Mouse (Mus musculus) myocyte (in vitro differentiated cells): ENCODE data around the gene Ldlr. TPM values are rescaled to one million over a fixed set of nuclear protein-coding genes. Genes with fewer than 3 reads are reported as not detected.

Experiments
- H3K27me3 ChIP-seq: one replicate; pipeline ENCODE4 v1.6.1; 2011; ENCODE audit not compliant: control insufficient read depth, insufficient read depth, insufficient read length
- H3K36me3 ChIP-seq: one replicate; pipeline ENCODE4 v1.6.1; 2011; ENCODE audit not compliant: control insufficient read depth, insufficient read depth
- H3K4me2 ChIP-seq: one replicate; pipeline ENCODE4 v1.6.1; 2011; ENCODE audit warnings: low read depth, control low read depth
- H3K4me3 ChIP-seq: one replicate; pipeline ENCODE4 v1.5.1; 2011; ENCODE audit warnings: mild to moderate bottlenecking, control low read depth, moderate library complexity
- H3K79me2 ChIP-seq: one replicate; pipeline ENCODE4 v1.6.1; 2011; ENCODE audit not compliant: control insufficient read depth, insufficient read depth
- H3ac ChIP-seq: one replicate; pipeline ENCODE4 v1.6.1; 2011; ENCODE audit not compliant: control insufficient read depth, insufficient read length
- CEBPB ChIP-seq: IDR thresholded peaks from 2 replicates; pipeline ENCODE4 v1.6.1; 2011; ENCODE audit warnings: mild to moderate bottlenecking, moderate library complexity; ENCODE audit not compliant: poor library complexity, insufficient read depth, severe bottlenecking
- E2F4 ChIP-seq: IDR thresholded peaks from one replicate; pipeline ENCODE4 v1.6.1; 2011; ENCODE audit warnings: mild to moderate bottlenecking, control low read depth, moderate library complexity; ENCODE audit not compliant: insufficient read depth
- MAX ChIP-seq: IDR thresholded peaks from one replicate; pipeline ENCODE4 v1.6.1; 2011; ENCODE audit warnings: low read depth, mild to moderate bottlenecking, control low read depth
- MYOD1 ChIP-seq, 3 experiments: IDR thresholded peaks; one replicate each; pipeline ENCODE4 v1.6.1; 2011; ENCODE audit warnings: control low read depth in 2 of 3, low read depth in 2 of 3, mild to moderate bottlenecking in 2 of 3, moderate library complexity in 1 of 3; ENCODE audit not compliant: insufficient read length in 2 of 3, control insufficient read depth in 1 of 3
- MYOG ChIP-seq, 3 experiments: IDR thresholded peaks; one replicate each; pipeline ENCODE4 v1.6.1; 2011; ENCODE audit warnings: control low read depth in 2 of 3, low read depth in 2 of 3, mild to moderate bottlenecking in 2 of 3; ENCODE audit not compliant: insufficient read length in 2 of 3, control insufficient read depth in 1 of 3, insufficient read depth in 1 of 3
- POLR2A ChIP-seq: IDR thresholded peaks from one replicate; pipeline ENCODE4 v1.6.1; 2011; ENCODE audit warnings: low read depth, mild to moderate bottlenecking, control low read depth, moderate library complexity; ENCODE audit not compliant: insufficient read length
- POLR2AphosphoS2 ChIP-seq: IDR thresholded peaks from one replicate; pipeline ENCODE4 v1.6.1; 2011; ENCODE audit warnings: low read depth, control low read depth; ENCODE audit not compliant: insufficient read length
- REST ChIP-seq: IDR thresholded peaks from one replicate; pipeline ENCODE4 v1.6.1; 2011; ENCODE audit warnings: mild to moderate bottlenecking, control low read depth, moderate library complexity; ENCODE audit not compliant: insufficient read depth, insufficient read length
- SRF ChIP-seq: IDR thresholded peaks from one replicate; pipeline ENCODE4 v1.6.1; 2011; ENCODE audit warnings: low read depth; ENCODE audit not compliant: control insufficient read depth, insufficient read length
- TCF12 ChIP-seq: IDR thresholded peaks from one replicate; pipeline ENCODE4 v1.6.1; 2011; ENCODE audit warnings: mild to moderate bottlenecking, control low read depth; ENCODE audit not compliant: poor library complexity, insufficient read depth, severe bottlenecking
- TCF3 ChIP-seq: IDR thresholded peaks from one replicate; pipeline ENCODE4 v1.6.1; 2011; ENCODE audit warnings: low read depth, control low read depth; ENCODE audit not compliant: insufficient read length
- USF1 ChIP-seq: IDR thresholded peaks from one replicate; pipeline ENCODE4 v1.6.1; 2011; ENCODE audit warnings: low read depth, mild to moderate bottlenecking, control low read depth, moderate library complexity
- polyA plus RNA-seq: library from polyadenylated mRNA; unstranded; fragments of >200 nt; fragmentation: generic; extraction: Trizol; gene quantifications from one replicate; pipeline ENCODE4 v1.2.1, GENCODE M21; 2012; ENCODE audit warnings: missing spikeins

Gene Ldlr
- polyA plus RNA-seq, 1 experiment = 106 TPM

- Histone ChIP-seq H3K36me3 (peaks cover 12% of the 10 kb centered on the region), H3K79me2 (peaks cover 39% of the 10 kb centered on the region), H3K27me3 (no peaks in the 10 kb centered on the region), H3K4me2 (peak overlapping the region; percentile 87), H3K4me3 (peak overlapping the region; percentile 95), H3ac (peak overlapping the region; percentile 86)
- TF ChIP-seq MYOD1 (IDR thresholded peaks at IDR 0.05; ENCODE audit: control insufficient read depth in 1 of 3, insufficient read length in 2 of 3, low read depth in 2 of 3) = peak in 1 of 3 experiments; percentile 55
- TF ChIP-seq MAX = no peak
- no peak for TF ChIP-seq USF1
These were observed 74.7 kb downstream of the Ldlr start for GRCm38 (mm10) chr9:21797921-21798344.

GRCm38 (mm10) chr9:21798345-21799009 lies 75.2 kb downstream of the Ldlr start, which contains the start of gene Kank2:
TSS of gene Kank2 (minus strand) at chr9:21798744.
- H3K79me2 ChIP-seq = peaks cover 34% of the 10 kb centered on the region
- peak within 1 kb of the TSS; percentile 87 for H3K4me2 ChIP-seq
- H3ac ChIP-seq = peak within 1 kb of the TSS; percentile 86
- H3K4me3 ChIP-seq = peak within 1 kb of the TSS; percentile 95
- H3K27me3 ChIP-seq = no peaks in the 10 kb centered on the region
- TF ChIP-seq POLR2AphosphoS2 (peak; percentile 94), MAX (no peak), TCF3 (no peak), MYOD1 (IDR thresholded peaks at IDR 0.05; ENCODE audit: control insufficient read depth in 1 of 3, insufficient read length in 2 of 3, low read depth in 2 of 3) (peak in 2 of 3 experiments; percentile 45 to 55), SRF (no peak), E2F4 (no peak), CEBPB (no peak), POLR2A (peak; percentile 92), REST (no peak), USF1 (no peak), TCF12 (no peak), MYOG (IDR thresholded peaks at IDR 0.05; ENCODE audit: control insufficient read depth in 1 of 3, insufficient read depth in 1 of 3, insufficient read length in 2 of 3, low read depth in 2 of 3) (peak in 2 of 3 experiments; percentile 40 to 57)
- H3K36me3 ChIP-seq = peaks cover 8% of the 10 kb centered on the region

- peaks cover 3% of the 10 kb centered on the region for H3K36me3 ChIP-seq
- no peaks in the 10 kb centered on the region for H3K27me3 ChIP-seq
- H3K4me3 ChIP-seq = peak overlapping the region; percentile 95
- H3K4me2 ChIP-seq = peak overlapping the region; percentile 81
- no peak for TF ChIP-seq TCF3
- TF ChIP-seq MAX = no peak
- TF ChIP-seq USF1 = peak; percentile 51
- no peak for TF ChIP-seq MYOD1 (IDR thresholded peaks at IDR 0.05; ENCODE audit: control insufficient read depth in 1 of 3, insufficient read length in 2 of 3, low read depth in 2 of 3)
- peaks cover 31% of the 10 kb centered on the region for H3K79me2 ChIP-seq
- H3ac ChIP-seq = peak overlapping the region; percentile 86
These were observed 75.7 kb downstream of the Ldlr start for GRCm38 (mm10) chr9:21799010-21799350.

Other genes with a start within 250 kb of the Ldlr start
- 47.3 TPM for gene Tmed1, start 213.2 kb upstream of the Ldlr start, polyA plus RNA-seq
- 0.22 TPM for gene AB124611, start 197.3 kb upstream of the Ldlr start, polyA plus RNA-seq
- 48.1 TPM for gene Carm1, start 176.6 kb upstream of the Ldlr start, polyA plus RNA-seq
- 26.3 TPM for gene Timm29, start 130.8 kb upstream of the Ldlr start, polyA plus RNA-seq
- gene Yipf2, start 130.7 kb upstream of the Ldlr start, polyA plus RNA-seq = 13.2 TPM
- gene Smarca4, start 107.3 kb upstream of the Ldlr start, polyA plus RNA-seq = 68.0 TPM
- gene Spc24, start 36.8 kb downstream of the Ldlr start, polyA plus RNA-seq = 31.0 TPM
- gene Kank2, start 75.3 kb downstream of the Ldlr start, polyA plus RNA-seq = 49.4 TPM
- not detected for gene Angptl8, start 112.0 kb downstream of the Ldlr start, polyA plus RNA-seq
- 20.3 TPM for gene Dock6, start 129.2 kb downstream of the Ldlr start, polyA plus RNA-seq
- 24.1 TPM for gene Rab3d, start 194.7 kb downstream of the Ldlr start, polyA plus RNA-seq
- 2.5 TPM for gene Ccdc159, start 204.0 kb downstream of the Ldlr start, polyA plus RNA-seq
- gene Tmem205, start 204.1 kb downstream of the Ldlr start, polyA plus RNA-seq = 55.1 TPM
- gene Plppr2, start 213.6 kb downstream of the Ldlr start, polyA plus RNA-seq = 21.5 TPM
- gene Swsap1, start 232.3 kb downstream of the Ldlr start, polyA plus RNA-seq = 8.9 TPM
- 3.2 TPM for gene Epor, start 240.0 kb downstream of the Ldlr start, polyA plus RNA-seq